Mouse (Mus musculus) embryo, embryonic 11.5 days (tissue): ENCODE measurements at regions not wholly inside any gene's neighbourhood (a gene's known extent, or its start where the extent isn't known, plus 50 kb on each side); places are given as distances from the start of the nearest gene placed in this dataset.

Experiments used
- DNase-seq: peaks from one replicate; pipeline ENCODE4 v3.0.0-alpha.2; 2012; ENCODE audit warnings: low read depth, low spot score

DNA sequence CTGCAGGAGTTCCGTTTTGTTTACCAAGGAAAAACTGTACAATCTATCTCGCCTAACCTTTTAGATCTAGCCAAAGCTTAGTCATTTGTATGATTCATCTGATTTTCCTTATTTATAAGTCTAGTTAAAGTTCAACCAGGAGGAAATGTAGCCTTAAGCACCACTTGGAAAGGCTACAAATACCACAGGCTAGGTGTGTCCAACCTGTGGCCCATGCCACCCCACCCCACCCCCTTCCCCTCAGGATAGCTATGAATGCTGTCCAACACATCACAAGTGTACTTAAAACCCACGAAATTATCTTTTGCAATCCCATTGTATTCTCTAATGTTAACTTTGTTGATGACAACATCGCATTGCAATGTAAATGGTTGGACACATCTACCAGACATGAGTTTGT is 102.9 kb upstream of the Klf14 start:
- DNase-seq = no peak

DNA sequence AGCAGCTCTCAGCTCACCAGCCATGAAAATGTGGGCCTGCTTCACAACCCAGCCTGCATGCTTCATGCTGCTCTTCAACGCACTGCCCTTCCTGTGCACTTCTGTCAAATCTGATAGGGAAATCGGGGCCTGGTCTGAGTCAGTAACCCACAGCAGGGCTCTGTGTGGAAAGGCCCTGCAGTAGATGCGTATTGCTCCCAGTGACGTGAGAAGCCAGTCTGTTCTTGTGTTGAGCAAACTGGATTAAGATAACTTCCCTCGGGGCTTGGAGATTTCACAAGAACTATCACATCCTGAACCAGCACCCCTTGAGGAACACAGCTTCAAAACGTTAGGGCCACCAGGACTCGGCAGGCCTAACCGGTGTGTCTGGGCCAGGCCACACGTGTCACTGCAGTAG is 106.5 kb upstream of the Klf14 start:
- DNase-seq = no peak

DNA sequence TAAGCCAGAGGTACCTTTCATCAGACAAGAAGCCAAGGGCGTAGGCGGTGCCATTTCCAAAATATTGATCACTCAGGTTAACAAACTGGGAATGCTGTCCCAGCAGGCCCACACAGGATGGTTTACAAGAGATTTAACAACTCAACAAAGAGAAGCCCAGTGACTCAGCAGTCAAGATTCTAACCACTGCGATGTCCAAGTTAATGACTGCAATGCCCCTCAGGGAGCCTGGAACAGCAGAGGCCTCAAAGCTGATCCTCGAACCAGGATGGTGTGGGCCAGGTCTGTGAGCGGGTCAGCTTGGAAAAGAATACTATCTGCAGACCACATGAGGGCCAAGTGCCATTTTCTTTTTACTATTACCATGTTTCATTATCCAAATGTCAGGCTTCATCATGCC is 108.0 kb upstream of the Klf14 start:
- no peak for DNase-seq

DNA sequence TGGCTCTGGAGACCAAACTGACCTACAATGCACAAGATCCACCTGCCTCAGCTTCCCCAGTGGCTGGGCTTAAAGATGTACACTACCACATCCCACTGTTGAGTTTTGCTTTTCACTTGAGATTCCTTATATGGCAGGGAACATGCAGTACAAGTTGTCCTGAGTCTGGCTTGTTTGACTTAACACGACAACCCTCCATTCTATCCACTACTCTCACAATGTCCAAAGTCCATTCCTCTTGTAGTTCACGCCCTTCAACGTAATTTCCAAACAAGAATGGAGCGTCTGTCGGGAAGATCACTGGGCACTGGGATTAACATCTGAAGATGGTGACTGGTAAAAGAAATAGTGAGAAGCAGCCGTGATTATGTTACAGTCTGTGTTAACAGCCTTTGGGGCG is 108.6 kb upstream of the Klf14 start:
- no peak for DNase-seq

DNA sequence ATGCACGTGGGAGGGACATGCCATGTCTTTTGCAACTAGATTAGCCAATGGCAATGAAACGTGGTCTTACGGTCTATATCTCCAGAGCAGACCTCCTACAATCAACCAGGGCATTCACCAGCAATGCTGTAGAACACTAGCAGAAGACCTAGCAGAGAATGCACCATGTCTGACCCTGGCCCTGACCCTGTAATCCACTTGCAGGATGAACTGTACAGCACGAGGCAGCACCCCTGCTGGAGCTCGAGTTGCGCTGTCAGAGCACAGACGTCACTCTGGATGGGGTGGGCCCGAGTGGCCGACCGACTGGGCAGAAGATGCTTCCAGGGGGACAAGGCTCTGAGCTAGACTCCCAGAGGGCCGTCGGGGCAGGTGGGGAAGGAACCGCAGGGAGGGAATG is 110.4 kb upstream of the Klf14 start:
- DNase-seq = no peak

DNA sequence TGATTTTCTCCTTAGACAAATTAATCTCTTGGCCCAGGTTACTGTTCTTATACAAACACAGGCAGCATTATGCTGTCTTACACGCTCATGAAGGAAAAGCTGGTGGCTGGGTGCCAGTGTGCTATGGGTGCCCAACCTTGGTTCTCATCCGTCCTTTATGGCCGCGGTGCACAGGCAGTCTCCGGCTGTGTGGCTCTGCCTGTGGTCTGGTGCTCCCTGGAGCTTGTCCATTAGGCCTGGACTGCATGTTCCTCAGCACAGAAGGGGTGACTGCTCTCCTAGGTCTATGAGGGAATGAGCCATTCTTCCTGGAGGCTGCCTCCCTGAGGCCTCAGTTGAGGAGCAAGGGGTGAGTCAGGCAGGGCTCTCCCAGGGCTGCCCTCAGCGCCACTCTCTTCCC is 111.7 kb upstream of the Klf14 start:
- no peak for DNase-seq

DNA sequence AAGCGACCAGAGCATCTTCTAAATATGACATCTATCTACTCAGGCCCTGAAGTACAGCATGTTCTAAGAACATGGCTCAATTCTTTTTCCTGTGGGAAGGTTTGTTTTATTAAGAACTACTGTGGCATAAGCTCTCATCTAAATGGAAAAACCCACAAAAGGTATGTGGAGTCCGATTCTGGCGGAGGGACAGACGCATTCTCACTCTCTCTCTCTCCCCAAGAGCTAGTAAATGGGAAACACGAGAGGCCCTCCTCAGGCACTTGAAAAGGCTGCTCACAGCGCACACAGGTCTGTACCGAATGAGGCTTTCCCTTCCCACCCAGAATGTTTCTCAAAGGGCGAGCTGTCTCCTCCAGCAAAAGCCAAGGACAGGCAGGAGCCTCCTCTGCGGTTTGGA is 112.1 kb upstream of the Klf14 start:
- no peak for DNase-seq

DNA sequence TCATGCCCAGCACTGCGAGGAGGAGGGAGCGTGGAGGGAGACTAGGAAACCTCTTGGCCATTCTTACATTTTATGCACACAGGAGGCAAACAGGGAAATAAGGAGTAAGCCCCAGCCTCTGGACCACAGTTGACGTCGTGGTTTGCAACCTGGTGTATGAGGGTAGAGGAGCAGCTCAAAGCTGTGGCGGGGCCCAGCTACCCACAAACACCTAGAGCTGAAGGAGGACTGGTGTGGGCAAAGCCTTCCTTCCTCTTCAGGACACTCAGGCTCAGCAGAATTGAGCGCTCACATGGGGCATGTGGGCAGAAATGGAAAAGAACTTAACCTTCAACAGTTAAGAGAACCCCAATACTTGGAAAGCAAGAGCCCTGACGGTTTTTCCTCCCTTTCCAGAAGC is 113.2 kb upstream of the Klf14 start:
- no peak for DNase-seq

DNA sequence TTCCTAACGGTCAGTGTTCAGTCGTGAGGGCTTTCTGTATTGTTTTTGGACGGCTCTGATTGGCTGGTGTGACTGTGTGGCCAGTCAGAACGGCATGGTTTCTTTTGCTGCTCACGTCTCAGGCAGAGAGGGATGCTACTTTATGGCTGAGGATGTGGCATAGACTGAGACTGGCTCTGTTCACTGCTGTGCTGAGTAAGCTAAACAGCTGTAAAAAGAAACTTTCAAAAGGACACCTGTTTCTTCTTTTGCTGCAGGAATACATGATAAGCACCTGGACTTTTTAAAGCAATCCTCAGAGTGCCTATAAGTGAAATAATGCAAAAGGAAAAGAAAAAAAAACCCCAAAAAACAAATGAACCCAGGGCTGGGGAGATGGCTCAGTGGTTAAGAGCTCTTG is 113.7 kb upstream of the Klf14 start:
- no peak for DNase-seq

DNA sequence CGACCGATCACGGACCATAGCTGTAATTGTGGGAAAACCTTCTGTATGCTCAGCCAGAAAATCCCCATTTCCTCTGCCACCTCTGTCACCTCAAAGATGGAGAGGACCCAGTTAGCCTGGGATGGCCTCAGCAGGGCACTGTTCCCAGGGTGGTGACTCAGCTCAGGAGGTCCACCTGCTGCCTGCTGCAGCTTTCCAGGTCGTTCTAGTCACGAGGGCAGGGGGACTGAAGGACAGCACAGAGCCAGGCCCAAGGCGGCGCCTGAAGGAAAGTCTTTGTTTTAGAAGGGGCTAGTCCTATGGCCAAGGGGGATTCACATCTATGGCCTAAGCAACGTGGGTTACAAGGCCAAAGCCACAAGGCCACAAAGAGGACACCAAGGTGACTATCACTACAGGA is 114.5 kb upstream of the Klf14 start:
- DNase-seq = no peak

DNA sequence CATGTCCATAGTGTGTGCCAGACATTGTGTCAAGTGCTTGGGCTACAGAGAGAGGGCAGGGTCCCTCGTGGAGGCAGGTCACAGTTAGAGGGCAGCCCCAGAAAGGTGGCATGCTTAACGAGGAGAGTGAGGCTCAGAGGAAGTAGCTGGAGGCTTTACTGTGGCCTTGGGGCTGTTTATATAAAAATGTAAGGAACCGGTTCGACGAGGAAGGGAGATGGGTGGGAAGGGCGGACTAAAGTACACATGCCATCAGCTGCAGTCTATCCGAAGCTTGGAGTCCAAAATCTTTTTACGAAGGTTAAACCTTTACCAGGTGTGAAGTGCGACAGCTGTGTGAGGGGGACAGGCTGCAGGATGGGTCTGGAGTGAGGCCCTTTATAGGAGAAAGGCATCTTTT is 115.5 kb upstream of the Klf14 start:
- DNase-seq = no peak

DNA sequence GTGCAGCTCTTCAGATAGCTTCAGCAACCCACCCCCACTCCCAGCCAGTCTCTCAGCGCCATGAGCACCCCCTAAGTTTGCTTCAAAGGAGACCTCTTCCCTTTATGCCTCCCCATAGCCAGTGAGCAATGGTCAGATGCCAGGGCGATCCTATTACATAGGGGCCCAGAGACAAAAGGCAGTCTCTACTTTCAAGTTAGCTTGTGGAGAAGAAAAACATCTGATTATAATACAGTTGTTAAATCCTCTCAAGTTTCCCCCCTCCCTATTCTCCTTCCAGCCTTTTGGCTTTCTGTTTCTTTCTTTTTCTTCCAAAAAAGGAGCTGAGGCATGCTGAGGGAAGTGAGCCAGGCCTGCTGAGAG is 116.3 kb upstream of the Klf14 start:
- no peak for DNase-seq

DNA sequence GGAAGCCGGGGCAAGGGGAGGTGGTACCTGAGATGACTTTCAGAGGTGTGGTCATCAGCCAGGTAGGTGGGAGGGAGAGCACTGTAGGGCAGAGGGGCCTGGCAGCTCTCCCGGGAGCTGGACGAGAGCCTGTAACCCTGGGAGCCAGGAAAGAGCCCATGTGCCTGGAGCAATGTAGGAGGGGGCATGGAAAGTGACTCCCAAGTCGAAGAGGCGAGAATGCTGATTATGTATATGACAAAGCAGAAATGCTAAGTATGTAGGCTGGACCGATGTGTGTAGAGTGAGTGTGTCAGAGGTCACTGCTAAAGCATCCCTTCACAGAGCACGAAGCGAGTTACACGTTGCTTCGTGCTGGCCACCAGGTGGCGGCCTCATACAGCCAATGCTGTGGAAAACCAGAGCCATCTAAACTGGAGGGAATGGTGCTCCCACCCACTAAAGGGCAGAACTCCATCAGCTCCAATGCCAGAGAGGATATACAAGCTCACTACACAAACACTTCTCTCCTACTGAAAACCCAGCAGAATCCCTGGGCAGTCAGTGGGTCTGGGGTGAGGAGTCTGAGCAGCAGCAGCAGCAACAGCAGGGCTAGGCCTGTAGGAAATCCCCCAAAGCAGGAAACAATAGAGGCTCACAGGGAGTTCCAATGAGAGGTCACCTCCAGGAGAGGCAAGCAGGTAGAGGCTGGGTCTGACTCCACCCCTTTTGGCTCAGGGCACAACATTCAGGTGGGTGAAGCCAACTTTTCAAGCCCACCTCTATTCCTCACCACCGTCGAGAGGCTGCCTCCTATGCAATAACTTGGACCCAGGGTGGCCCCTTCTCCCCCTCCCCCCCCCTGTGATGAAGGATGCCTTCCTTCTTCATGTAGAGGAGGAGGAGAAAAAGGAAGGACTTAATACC is 116.9 kb upstream of the Klf14 start:
- peak; percentile 68 for DNase-seq

DNA sequence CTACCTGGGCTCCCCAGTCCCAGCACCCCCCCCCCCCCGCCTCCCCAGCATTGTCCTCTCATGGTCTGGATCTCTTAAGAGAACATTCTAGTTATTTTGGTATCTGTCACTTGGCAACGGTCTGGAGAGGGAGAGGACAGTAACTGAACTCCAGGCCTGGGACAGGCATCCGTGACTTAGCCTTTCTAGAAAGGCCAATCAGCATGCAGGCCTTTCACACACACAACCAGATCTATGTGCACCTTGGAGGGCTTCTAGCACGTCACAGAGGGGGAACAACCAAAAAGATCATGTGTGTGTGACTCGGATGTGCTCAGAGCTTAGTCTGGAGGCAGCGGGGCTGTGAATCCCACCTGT is 117.6 kb upstream of the Klf14 start:
- no peak for DNase-seq

DNA sequence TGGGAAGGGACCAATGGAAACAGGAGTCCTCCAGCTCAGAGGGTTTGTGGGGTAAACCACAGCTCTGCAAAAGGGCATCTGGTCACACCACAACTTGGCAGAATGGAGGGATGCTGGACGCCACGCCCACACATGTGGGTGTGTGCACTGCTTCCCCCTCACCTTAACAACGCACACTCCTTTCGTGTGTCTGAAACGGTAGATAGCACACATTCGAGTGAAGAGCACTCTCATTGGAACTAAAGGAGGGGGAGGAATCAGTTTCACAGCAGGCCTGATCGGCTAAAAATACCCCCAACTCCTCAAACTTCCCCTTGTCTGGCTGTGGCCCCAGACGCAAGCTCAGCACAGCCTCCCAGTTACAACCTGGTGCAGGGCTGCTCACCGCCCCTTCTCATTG is 118.3 kb upstream of the Klf14 start:
- DNase-seq = no peak

DNA sequence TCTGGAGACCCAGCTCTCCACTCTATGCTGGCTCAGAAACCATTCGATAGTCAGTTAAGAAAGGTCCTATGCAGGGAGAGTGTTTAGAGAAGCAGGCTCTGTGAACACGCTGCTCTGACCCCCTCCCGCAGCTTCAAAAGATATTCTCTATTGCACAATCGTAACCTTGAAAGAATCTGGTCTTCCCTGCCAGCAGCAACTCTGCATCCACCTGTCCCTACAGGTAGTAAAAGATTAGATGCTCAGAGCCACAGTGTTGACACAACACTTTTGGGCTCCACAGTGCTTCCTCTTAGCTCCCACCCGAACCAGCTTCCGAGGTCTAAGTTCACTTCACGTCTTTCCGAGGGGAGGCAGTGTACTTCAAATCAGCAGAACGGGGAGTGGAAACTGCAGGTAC is 118.9 kb upstream of the Klf14 start:
- DNase-seq = no peak

DNA sequence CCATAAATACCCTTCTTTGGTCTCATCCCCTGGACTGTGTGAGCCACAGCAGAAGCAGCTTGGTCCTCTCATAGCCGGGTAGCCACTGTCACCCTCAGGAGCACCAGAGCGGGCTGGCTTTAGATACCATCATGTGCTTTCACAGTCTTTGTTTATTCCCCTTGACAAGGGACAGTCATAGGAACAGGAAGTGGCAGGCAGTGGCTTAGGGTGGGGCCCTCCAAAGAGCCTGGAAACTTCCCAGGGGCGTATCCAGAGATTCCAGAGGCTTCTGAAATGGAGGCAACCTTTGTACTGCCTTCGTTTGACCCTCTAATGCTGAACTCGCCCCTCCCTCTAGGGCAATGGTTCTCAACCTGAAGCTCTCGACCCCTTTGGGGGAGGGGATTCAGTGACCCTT is 119.5 kb upstream of the Klf14 start:
- DNase-seq = no peak

DNA sequence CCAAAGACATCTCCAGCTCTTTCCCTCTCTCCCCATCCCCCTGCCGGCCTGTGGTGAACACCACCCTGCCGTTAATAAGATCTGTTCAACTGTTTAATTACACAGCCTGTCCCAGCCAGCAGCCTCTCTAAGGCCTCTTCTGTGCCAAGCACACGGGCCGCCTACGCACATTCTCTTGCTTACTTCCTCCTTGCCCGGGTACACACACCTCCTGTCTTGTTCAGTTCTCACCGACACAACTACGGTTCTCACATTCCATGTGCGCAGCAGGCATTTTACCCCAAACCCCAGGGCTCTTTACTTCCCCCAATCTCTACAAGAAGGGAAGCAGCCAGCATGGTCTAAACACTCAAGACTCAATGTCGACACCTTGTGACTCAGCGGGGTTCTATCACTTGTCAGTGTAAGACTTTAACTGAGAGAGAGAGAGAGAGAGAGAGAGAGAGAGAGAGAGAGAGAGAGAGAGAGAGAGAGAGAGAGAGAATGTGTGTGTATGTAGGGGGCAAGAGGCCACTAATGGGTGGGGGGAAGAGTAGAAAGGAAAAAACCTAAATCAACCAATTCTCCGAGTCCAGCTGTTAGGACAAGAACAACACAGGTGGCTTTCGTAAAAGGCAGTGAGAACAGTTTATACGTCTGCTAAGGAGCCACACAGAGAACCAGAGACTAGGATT is 120.8 kb upstream of the Klf14 start:
- no peak for DNase-seq

DNA sequence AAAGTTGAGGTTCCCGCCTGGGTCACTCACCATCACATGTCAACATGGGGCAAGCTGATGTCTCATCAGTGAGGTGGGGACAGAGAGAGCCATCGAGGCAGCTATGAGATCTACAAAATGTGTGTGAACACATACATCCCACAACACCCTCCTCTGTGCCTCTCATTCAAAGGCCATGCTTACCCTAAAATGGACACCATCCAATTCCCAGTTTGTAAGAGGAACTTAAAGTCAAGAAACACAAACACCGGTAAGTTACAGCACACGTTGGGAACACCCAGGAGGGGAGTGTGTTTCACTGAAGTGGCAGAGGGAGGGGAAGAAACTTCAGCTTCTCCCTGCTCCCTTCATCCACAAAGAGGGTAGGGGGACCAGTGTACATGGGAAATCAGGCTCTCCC is 121.4 kb upstream of the Klf14 start:
- DNase-seq = no peak

DNA sequence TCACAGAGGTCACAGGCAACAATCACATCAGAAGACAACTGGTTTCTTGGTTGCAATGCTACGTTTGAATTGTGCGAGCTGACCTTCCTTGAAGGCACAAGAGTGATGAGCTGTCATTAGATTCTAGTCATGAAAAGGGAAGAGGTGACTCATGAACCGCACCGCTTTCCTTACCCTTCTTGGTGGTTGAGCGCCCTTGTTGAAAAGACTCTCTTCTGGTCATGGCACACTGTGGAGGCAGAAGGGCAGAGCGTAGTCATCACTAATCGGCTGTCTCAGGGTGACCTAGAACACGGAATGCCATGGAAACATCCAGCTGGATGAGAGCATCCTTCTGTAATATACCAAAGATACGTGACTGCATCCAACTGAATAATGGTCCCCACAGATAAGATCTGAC is 121.8 kb upstream of the Klf14 start:
- DNase-seq = no peak

DNA sequence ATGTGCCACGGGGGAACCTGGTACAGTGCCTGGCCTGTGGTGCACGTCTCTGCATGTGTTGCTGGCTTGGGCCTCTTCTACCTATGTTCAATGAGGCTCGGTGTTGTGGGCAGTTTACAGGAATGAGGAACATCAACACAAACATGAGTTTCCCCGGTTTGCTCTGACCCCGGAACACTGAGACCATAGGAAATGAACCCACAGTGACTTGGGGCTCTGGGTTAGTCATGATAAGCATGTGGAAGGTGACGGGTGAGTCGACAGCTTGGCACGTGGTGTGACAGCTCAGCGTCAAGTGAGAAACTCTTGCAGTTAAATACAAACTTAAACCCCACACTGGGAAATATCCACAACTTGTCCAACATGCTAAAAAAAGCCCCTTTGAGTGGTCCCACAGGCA is 122.4 kb upstream of the Klf14 start:
- no peak for DNase-seq

DNA sequence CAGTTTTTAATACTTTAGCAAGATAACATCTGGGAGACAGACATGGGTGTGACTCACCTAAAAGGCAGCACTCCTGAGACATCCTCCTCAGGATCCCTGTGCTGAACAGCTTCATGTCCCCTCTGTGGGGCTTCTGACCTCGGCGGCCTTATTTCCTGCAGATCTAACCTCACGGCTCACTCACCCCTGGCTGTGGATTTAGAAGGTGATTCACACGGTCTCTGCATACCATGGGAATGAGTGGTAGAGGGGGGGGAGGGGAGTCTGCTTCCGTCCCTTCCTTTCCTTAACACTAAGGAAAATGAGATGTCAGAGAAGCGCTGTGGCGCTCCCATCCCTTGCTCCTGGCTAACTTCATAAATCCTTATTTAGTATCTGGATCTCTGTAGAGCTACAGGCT is 123.1 kb upstream of the Klf14 start:
- no peak for DNase-seq

DNA sequence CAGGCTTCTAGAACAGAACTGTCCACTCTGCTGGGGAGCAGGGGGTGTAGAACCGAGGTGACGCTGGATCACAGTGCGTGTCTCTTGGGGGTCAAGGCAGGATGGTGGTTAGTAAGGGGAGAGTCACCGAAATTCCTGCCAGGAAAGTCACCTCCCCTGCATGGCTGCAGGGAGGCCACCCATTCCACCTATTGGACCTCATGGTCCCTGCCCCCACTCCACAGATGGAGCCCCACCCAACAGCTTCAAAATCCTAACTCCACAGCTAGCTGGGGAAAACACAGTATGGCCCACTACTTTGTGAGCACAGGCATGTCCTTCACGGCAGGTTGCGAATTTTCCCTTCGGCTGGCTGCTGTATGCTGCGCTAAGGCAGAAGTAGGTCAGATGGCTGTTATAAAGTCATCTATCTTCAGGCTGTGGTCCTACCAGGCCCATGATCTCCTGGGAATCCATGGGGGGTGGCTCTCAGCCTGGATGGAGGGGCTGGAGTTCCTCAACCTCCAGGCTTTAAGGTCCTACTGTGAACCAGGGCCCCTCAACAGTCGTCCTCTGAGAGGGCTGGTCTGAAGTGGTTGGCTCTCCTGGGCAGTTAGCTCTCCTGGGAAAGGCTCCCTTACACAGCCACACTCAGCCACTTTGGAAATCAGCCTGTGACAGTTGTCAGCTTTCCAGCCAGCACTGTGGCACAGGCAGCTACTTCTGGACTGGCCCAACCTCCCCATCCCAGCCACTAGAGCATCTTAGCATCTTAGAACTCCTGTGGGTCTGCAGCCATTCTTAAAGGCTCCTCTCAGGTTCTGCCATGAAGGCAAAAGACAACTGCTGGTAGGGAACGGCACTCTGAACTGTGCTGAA is 124.0 kb upstream of the Klf14 start:
- no peak for DNase-seq
